Mouse (Mus musculus) neural tube, embryonic 10.5 days (tissue): ENCODE results near the gene Col4a4.

Experiments used
- DNase-seq: peaks from one replicate; pipeline ENCODE4 v3.0.0-alpha.2; 2017; ENCODE audit warnings: low spot score; ENCODE audit errors: extremely low spot score

Gene Col4a4

DNA sequence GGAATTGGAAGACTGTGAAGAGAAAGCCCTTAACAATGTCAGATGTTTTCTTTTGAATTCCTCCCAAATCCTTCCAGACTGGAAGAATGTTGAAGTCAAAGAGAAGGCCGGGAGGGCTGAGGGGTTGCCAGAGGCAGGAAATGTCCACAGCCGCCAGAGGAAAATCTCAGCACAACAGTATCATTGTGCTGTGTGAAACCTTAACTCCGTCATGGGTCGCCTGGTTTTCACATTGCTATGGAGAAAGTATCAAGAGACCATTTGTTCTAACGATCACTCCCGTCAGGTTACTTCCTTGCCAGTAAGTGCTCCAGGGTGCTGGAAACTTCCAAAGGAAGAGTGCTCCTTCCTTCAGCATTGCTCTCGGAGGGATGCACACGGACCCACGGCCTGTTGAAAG lies 109.9 kb downstream of the Col4a4 start:
- peak; percentile 50 for DNase-seq

DNA sequence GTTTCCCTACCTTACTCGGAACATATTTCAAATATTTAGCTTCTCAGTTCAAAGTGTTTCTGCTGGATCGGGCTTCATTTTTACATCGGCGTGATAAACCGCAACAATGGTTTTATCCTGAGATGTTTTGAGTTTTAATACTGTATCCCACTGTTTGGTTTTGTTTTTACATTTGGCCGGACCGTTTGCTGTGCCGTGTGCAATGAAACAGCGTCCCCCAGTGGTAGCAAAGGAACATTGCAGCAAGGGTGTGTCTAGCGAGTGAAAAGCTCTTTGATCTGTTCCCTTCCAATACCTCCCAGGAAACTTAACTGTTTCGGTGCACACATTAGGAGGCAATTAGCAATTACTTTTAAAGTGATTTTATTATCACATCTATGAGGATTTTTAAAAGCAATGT lies 110.4 kb downstream of the Col4a4 start:
- peak; percentile 58 for DNase-seq

DNA sequence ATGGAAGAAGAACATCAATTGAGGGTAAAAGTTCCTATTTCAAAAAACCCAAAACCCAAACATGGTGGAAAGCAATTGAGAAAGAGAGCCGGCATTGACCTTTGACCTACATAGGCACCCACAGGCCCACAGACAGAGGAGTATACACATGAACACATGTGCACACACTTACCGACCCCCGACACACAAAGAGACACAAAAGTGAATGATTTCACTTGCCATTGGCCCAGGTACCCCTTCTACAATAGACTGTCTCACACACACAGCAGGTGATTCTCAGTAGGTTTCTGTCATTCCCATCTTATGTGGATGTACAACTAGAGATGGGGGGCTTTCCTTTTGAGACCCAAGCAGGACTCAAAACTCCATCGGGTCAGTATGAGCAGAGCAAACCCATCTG lies 110.8 kb downstream of the Col4a4 start:
- no peak for DNase-seq

DNA sequence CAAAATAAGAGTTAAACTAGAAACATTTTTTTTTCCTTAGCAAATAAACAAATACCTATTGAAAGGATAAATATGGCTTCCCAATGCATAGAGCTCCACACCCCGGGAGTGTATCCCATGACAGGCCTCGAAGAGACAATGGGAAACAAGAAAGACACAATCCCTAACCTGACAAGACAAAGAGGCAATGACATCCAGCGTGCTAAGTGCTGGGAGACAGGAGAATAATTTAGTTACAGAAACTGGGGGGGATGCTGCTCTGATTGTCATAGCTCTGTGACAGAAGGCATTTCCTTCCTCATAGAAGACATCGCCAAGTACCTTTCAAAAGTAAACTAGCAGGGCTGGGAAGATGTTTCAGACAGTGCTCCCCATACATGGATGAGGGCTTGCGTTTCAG lies 111.4 kb downstream of the Col4a4 start:
- no peak for DNase-seq

DNA sequence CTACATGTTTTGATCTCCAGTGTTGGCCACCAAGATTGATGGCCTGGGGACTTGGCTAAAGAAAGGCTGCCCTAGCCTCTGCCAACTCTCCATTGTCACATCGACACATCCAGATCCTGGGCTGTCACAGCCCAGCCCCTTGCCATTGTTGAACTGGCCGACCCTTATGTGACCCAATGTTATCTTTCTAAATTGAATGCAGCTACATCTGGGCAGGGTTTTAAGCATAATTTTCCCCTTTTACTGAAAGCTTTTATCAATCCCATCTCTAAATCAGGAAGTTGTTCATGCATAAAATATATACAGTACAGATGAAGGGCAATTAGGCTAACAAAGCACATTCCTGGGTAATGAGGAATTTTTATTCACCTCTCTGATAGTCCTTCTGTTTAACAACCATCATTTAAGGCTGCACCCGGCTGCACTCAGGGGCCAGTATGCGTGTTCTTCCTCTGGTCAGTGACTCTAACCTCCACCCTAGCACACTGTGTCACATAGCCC lies 112.1 kb downstream of the Col4a4 start:
- peak; percentile 23 for DNase-seq

DNA sequence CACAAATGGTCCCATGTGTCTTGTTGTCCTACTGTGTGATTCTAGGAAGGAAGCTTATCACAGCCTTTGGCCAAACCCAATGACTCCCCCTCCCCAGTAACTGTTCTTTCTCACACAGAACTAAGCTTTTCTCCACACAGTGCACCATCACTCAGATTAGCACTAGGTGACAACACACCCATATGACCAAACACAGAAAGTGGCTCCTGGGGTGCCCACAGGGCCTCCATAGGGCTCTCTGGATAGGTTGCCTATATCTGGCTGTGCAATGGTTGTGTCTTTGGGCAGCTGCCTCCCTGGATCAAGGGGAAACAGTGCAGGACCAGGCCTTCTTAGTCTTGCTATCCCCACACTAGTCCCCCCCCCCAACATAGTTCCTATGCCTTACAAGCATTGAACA lies 113.2 kb downstream of the Col4a4 start:
- DNase-seq: no peak

DNA sequence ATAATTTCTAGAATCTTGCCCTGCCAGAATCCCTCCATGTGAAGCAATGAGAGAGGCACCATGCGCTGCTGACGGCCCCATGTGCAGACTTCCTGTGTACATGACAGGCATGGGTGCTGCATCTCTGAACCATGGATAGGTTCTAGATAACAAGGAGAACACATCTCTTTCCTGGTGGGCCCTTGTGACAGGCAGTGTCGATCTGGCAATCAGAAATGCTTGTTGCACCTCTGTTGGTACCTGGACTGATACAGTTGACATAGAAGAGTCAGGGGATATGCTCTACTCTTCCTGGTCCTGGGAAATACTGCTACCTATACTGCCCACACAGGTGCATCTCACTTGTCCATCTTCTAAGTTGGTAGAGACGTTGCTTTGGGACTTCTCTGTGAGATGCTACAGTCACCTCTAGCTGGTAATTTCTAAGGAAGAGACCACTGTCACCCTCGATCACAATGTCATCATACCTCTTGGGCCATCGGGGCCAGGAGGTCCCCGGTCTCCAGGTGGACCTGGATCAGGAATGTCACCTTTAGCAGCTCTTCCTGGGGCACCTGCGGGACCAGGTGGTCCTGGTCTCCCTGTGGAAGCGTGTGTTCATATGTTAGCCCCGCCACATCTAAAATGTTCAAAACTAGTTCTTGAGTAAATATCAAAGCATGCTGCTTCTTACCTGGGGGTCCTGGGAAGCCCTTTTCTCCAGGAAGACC lies 116.0 kb downstream of the Col4a4 start:
- no peak for DNase-seq

DNA sequence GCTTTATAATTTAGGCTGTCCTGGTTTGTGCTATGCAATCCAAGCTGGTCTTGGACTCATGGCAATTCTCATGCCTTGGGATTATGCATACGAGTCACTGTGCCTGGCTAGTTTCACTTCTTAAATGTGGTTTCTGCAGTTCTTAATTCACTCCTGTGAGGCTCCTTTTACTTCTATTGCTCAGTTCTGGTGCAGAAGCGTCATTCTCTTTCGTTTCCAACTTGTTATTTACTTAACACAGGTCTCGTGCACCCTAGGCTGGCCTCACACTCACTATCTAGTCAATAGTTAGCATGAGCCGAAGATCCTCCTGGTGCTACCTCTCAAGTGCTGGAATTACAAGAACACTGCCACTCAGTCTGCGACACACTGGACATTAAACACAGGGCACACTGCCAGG lies 117.8 kb downstream of the Col4a4 start:
- DNase-seq: no peak

DNA sequence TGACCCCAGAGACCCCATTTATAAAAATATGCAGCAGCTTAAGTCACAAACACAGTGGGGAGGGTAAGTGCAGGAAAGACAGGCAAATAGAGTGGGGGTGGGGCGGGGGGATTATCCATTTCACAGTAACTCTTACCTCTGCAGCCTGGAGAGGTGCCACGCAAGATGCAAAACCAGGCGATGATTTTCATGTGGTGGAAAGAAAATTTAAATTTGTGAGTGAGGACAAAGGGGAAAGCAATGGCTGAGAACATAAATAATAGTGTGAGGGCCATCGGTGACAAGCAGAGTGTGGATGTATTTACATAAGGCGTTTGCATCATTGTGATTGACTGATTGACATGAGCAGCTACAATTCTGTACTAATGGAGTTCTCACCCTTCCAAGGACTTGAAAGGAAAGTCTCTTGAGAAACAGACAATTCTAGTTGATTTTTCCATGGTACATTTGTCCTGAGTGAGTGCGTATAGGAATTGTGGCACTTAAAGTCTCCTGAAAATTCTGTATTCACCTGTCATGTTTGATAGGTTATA lies 121.3 kb downstream of the Col4a4 start:
- DNase-seq: no peak

DNA sequence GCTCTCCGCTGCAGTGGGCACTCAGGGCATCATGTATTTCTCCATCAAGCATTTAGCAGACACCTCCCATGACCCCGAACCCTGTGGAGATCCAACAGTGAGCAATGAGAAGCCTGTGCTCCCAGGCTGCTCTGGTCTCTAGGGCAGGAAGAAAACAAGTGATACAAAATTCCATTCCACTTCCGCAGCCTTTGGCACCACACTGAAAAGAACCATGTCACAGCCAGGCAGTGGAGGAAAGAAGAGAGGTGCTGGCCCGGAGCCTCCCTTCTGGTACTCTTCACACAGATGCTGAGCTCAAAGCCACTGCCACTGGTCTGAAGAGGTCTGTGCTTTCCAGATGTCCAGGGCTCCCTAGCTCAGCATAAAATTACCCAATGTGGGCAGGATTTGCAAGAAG lies 125.6 kb downstream of the Col4a4 start:
- no peak for DNase-seq

DNA sequence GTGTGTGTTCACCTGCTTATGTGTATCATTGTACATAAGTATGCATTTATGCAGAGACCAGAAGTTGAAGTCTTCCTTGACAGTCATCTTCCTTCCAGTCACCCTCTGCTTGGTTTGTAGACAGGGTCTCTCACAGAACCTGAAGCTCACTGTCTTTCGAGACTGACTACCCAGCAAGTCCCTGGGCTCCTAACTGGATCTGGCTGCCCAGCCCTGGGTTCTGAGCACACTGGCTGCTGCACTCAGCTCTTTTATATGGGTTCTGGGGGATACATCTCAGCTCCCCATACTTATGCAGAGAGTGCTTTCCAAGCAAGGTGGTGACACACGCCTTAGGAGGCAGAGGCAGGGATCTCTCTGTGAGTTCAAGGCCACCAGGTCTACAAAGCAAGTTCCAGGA lies 126.7 kb downstream of the Col4a4 start:
- no peak for DNase-seq

DNA sequence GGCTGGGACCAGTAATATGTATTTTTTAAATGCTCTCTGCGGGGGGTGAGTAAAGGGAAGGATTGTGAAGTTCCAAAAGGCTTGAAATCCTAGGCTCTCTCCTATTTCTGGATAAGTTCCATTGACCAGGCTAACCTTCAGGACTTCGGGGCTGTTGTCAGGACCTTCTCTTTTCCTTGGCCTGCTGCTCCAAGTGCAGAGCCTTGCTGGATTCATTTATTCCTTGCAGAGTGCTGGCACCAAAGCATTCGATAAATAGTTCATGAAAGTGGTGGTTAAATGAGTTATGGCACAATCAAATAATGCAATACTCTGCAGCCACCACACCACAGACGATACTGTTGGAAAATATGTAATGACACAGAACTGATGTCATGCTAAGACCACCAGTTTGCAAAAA lies 127.3 kb downstream of the Col4a4 start:
- no peak for DNase-seq

DNA sequence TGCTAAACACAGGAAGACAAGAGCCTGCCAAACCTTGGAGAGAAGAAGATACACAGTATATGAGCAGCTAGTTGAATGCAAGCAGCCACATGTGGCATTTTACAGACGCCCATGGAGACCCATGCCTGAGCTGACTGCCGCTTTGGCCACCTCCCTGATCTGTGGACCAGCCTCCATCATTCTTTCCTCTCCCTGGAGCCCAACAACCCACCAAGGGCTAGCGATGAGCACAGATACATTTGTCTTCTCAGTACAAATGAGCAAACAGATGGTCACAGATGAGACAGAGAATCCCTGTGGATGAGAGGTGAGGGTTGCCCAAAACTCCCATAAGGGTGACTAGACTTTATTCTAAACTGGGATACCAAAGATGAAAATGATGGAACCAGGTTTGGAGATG lies 132.6 kb downstream of the Col4a4 start:
- no peak for DNase-seq

DNA sequence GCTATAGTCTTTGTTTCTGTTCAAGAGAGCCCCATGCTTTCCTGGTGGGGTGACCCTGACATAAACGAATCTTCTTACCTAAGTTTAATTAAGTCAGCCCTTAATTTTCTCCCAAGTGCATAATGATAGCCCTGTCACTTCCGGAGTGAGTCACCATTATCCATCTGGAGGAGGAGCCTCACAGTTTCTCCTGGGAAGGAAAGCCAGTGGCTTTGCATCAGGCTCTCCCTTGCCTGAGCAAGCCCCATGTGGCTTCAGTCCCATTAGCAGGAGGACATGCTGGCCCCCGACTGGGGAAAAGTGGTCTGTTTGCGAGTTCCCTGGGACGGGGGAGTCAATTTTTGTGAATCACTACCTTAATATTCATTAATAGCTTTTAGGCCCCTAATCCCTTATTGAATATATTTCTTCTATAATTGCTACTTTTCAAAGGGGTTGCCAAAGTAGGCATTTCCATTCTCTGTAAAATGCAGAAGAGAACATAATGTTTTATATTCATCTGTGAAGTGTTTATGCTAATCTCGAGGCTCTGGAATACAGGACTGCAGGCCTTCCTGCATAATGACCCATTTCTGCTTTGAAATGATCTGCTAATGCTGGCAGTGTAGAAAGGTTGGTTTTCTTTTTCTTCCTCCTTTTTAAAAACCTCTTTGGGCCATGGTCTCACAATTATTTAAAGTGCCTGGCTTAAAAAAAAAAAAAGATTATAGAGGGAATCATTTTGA lies 134.6 kb downstream of the Col4a4 start:
- no peak for DNase-seq

DNA sequence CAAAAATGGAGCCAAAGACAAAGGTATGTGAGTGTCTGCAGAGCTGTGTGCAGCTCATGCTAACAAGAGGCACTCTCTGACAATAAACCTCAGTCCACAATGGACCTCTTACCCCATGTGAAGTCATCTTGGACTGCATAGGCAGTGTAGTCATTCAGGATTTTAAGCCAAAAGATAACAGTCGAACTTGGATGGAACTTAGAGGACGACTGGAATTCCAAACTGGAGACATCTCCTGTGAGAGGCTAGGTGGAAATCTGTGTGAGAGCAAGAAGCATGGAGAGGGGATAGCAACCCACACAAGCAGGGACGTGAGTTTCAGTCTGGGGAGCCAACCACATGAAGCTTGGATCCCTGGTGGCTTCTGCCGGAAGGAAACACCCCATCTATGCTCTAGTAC lies 136.8 kb downstream of the Col4a4 start:
- DNase-seq: no peak

DNA sequence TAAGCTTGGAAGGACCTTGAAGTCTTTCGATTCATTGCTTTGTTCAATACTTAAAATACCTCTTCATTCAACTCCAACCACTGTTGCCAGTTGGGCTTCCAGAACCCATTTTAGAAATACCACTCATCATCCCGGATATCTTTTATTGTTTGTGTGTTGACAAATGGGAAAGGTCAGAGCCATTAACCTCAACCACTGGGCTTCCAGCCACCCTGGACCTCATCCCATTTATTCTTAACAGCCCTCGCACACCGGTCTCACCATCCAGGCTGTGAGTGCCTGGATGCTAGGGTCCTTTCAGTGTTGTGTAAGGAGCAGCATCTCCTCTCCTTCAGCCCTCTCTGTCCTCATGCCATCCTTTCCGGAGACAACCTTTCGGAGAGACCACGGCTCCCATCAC lies 140.6 kb downstream of the Col4a4 start:
- no peak for DNase-seq

DNA sequence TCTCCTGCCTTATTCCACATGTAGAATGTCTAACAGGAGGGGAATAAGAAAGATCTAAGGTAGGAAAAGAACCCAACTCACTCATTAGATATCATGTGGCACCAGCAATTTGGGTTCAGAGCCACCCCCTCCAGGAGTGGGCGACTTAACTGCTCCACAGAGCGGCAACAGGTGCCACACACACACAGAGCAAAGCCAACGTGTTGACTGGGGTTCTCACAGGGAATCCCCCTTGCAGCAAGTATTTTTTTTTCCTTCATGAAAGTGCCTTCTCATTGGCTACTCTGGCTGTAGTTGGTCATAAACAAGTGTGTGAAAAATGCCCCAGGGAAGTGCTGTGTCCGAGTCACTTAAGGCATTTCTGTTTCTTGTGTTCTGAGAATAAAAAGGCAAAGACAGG lies 143.1 kb downstream of the Col4a4 start:
- DNase-seq: no peak

DNA sequence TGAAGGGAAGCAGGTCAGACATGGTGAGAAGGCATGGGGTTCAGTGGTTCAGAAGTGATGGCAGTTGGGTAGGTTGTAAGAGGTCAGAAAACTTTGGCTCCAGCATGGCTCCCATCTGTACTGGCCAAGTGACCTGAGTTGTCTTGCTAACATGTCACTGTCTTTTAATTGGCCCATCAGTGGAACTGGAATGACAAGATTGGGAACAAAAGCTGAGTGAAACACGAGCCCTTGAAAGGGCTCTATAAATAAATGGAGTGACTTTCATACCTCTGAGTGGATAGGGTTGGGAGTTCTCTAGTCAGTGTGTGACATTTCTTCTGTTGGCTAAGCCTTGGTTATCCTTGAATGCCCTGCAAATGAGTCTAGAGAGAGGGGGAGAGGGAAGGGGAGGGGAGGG lies 146.5 kb downstream of the Col4a4 start:
- no peak for DNase-seq

DNA sequence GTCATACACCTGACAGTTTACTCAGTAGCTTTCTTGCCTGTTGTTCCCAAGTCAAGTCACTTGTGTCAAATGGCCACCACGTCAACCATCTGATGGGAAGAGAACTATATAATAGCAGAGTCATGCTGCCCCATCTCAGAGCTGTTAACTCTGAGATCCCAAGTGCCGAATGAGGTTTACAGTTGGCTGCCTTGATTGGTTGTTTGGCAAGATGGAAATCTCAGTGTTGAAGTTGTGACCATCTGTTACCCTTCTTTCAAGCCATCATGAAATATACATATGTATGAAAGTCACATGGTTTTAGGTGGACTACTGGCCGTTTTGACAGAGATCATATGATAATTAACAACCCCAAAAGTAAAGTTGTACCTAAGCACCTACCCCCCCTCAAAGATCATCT lies 149.4 kb downstream of the Col4a4 start:
- no peak for DNase-seq

DNA sequence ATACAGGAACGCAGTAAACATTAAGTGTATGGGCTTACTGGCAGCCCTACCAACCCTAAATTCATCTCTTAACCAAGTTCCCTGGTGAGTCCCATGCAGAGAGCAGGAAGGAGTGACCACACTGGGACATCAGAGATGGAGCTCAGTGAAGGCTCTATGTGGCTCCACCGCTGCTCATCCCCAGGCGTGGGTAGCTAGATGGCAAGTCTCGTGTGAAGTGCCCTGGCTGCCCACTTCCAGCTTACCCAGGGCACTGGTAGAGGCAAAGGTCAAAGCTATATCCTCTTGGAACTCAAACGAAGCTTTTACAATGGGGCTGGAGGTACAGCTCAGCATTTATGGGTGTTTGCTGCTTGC lies 153.0 kb downstream of the Col4a4 start:
- DNase-seq: no peak

DNA sequence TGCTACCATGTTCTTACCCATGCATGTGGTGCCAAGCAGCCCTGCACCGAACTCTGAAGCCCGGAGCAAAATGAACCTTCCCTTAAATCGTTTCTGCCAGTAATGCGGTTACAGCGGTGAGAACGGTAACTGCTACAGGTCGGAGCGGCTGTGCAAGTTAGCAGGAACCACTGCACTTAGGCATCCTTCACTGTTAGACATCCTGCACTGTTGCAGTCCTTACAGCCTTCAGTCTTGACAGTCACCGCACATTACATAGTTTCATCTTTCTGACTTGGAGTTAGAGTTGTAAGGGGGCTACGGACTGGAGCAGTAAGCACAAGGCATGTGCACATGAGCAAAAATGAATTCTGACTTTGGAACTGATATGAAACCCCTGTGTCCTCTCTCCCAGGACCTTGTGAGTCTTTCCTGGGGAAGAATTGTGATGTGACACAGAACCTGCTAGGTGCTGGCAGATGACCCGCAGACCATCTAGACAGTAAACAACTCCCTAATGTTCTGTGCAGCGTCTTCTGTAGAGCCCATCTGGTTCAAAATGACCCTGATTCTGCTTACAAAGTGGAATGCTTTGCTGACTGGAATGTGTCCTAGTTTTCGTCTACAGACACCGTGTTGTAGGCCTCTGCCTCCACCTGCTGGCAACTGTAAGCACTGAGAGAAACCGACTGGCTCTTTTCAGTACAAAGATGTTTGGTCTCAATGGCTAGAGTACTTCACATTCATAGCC lies 153.6 kb downstream of the Col4a4 start:
- peak; percentile 60 for DNase-seq

DNA sequence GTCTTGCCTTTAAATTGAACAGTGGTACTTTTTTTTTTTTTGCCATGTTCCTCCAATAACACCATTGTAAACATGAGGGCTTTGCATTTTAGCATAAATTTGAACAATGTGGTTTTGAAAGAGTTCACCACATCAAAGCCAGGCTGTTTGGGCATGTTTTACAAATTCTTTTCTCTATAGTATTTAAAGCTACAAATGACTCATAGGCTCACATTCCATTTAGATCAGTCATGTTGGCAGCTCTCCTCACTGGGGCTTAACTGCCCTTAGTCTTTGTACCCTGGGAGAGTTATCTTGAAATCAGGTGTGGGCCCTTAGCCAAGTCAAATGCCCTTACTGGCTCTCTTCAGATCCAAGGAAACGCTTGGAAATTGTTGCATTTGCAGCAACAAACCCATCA lies 157.6 kb downstream of the Col4a4 start:
- DNase-seq: no peak
